Mouse (Mus musculus) mouse embryonic stem cell (cell line): ENCODE measurements around the gene Mctp2.

Source experiments
- in situ Hi-C, 2 experiments: fragments of 300-500 bp; cut with MboI; formaldehyde crosslinking; loops; 1 replicate in 1 of 2; 3 replicates in 1 of 2; pipeline ENCODE4 v1.14.3; 2019 to 2020; ENCODE audit warnings: low sequenced_read_pairs in 2 of 2, low pct_unique_long_range_greater_than_20kb in 1 of 2, mixed read lengths in 1 of 2; ENCODE audit not compliant: unreplicated experiment in 1 of 2

Gene Mctp2

DNA sequence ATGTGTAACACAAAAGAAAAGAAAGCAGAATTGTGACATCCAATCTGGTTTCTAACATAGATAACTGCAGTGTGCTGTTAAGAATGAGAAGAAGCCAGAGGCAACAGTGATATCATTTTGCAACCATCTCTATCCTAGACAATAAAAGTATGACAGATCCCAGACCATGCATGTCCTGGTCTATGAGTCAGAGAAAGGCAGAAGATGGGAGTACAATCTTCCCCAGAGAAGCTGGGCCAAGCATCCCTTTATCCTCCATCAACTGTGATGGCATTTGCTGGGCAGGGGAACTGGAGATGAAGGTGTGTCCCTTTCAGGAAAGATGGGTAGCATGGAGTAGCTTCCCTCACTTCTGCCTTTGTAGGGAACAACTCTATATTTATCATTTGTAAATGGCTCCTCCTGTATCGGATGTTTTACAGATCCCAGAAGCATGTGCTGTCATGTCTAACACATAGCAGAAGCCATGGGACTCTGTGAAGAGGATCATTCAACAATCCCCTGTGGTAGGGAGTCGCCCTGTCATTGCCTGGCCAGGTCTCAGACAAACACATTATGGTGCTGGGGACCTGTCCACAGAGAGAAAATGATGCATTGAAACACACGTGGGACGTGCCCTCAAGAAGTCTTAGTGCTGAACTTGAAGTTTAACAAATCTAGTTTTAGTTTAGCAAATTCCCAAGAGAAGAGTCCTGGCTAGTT lies 188.9 kb downstream of the Mctp2 start:
- in situ Hi-C loops, result no loop called here

DNA sequence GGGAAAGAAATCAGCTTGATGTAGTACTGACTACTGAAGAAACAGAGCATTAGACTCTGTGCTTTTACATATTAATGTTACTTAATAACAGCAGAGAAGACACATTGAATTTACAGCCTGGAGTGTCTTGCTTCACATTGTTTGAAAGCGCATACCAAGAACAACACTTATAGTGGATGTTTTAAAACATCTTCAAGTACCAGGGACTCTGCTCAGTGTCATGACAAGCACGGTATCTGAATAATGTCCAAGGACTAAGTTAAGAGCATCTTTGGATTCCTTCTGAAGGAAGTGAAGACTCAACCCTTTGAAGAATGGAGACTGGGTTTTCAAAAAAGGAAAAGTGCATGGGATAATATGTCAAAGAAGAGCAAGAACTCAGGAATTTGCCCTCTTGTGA lies 191.3 kb downstream of the Mctp2 start:
- in situ Hi-C loops, result no loop called here

DNA sequence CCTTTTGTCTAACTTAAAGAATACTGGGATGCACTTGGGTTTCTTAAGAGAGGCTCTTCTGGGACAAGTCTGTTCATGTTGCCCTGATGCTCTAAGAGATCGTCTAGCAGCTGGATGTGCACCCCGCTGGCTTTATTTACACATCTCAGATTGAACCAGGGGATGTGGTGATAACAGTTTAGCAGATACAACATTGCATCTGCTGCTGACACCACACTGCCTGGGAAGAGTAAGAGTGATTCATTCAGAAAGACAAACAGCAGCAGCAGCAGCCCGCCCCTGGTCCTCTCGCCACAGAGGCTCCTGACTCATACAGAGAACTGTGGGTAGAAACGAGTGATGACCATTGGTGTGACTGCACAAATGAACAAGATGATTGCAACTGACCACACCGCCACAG lies 195.8 kb downstream of the Mctp2 start:
- in situ Hi-C loops, result no loop called here

DNA sequence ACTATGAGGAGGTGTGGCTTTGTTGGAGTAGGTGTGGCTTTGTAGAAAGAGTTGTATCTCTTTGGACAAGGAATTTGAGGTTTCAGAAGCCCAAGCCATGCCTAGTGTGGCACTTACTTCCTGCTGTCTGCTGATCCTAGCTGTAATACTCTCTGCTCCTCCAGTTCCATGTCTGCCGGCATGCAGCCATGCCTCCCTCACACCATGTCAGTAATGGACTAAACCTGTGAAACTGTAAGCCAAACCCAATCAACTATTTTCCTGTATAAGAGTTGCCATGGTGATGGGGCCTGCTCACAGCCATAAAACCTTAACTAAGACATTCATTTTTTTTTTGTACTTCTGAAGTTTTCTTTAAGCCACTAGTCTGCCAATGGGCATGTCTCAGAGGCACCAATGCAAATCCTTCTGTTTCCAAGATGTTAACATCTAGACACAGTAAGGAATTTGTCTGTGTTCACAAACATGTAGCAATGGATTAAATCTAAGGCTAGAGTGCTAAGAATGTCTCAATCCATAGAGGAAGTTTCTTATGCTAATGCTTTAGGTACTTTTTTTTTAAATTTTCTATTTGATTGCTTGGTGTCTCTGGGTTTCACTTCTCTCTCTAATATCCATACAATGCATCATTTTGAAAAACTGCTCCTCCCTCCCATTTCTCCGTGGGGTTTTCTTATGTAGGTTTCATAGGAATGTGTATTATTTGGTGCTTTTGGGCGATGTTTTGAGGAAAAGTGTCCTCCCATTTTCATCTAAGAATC lies 197.6 kb downstream of the Mctp2 start:
- in situ Hi-C loops, result no loop called here

DNA sequence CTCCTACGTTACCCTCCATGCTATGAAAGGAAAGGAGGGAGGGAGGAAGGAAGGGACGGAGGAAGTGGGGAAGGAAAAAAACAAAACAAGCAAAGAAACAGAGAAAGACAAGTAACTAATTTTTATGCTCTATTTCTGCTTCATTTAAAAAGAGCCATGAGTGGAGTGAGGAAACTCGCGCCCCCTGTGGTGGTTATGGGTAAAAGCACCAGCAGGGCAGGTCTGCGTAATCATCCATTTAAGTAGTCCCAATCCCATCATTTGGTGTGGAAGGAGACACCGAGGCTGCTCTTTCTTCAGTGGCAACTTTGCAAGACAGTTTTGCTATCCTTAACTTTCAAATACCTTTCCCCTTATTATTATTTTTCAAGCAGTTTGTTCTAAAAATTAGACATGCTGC lies 202.2 kb downstream of the Mctp2 start:
- in situ Hi-C loops, result no loop called here

DNA sequence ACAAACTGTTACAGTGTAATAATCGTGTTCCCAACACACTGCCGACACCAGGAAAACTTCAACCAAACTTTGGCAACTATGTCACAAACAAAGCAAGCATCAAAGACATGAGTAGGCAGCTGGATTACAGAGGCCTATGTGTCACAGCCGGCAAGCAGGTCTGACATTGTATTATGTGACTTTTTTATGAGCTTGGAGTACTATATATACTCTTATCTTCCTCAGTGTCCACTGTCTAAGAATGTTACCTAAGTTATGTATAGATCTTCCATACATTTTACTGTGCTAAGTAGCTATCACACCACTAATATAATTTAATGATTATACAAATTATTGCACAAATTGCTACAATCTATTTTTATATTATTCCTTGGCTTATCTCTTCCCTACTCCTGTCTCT lies 202.8 kb downstream of the Mctp2 start:
- in situ Hi-C loops, result no loop called here

DNA sequence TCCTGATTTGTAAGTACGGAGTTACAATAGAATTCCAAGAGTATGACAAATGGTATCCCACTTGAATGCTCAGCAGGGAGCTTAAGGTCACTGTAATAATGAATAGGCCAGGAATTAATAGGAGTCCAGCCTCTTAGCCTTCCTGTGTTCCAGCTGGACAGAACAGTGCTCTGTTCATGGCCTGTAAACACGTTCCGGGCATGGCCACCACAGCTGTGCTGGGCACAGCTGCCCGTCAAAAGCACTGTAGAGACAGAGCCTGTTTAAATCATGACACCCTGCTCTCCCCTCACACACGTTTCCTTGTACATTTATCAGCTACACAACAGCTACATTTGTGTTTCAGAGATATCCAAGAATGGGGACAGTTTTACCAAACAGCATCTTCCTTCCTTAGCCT lies 205.7 kb downstream of the Mctp2 start:
- in situ Hi-C loops, result no loop called here

DNA sequence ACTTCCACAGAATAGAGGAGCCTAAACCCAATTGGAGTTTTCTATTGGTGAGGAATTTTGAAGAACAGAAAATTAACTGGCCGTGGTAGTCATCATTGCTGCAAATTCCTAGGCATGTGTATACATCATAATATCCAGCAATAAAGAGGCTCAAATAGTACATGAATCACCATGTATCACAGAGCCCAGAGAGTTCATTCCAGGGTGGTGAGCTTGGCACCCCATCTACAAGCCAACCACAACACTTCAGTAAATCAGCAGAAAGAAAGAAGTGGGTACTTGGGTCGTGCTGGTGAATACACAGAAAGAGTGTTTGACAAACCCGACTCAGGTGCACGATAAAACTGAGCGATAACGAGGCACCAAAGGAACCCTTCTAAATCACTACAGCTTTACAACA lies 207.8 kb downstream of the Mctp2 start:
- in situ Hi-C loops, result no loop called here

DNA sequence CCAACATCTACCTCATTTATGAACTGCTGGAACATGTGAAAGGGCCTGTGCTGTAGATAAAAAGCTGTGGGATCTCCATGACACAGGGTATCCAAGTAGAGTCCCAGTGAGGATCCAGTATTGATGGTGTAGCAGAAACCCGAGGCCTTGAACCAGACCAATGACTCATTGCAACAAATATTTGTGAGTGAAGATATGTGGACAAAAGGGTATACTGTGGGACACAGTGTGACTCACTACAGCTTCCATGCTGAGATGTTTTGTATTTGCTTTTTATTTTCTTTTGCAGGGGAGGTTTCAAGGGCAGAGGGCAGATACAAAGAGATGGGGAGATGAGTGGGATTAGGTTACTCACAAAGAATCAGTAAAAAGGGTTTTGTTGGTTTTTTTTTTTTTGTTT lies 209.4 kb downstream of the Mctp2 start:
- in situ Hi-C loops, result no loop called here

DNA sequence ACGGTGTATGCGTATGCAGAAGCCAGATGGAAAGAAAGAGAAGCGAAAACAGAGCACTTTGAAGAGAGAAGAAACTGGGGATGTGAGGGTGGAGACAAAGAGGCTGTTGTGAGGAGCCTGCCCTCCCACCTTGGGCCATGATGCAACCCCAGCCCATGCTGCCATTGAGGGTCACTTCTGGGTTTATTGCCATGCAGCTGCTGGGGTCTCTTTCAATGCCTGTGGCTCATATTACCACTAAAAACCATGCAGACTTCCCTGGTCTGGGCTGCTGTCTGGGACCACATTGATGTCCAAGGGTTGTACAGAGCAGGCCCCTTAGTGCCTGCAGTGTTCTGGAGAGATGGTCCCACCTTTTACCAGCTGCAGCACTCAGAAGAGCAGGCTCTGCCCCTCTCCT lies 210.0 kb downstream of the Mctp2 start:
- in situ Hi-C loops, result no loop called here

DNA sequence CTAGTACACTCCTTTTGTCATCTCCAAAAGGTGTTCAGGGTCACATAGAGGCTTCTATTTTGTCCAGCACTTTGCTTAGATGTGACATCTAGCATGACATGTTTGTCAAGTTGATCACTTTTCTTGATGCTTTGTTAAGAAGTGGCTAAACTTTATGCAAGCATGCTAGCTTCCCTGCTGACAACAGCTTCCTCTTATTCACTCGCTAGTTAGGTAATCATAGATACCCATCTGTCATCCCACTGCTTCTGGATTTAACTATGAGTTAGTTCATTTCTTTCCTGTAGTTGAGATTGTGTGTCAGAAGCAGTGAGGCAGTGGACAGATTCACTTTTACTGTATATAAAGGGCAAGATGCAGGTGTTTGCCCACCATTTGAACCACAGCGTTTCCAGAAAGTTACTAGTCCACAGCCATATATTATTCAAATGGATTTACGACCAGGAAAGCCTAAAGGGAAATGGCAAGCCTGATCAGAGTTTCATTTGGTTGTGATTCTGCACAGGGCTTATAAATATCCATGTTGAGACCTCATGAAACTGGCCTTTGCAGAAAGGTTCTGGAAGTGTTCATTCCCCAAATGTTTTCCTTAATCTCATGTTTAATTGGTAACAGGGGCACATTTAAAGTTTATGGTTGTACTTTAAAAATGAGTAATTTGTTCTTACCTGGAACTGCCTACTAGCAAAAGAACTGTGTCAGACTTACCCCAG lies 216.8 kb downstream of the Mctp2 start:
- in situ Hi-C loops, result no loop called here

DNA sequence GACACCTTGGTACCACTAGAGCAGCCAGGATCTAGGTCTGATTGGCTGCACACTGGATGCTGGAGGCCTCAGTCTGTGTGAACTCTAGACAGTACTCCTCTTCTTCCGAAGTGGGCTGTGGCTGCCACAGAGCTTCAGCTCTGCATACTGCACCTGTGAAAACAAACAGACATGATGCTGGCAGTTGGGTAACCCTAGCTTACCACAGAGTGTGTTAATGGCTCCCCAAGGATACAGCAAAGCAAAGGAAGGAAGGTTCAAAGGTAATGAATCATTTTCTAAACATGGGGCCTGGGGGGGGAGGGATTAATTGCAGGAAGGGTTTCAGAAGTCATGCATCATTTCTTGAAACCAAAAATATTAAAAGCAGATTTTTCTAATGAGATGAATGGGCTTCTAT lies 225.7 kb downstream of the Mctp2 start:
- in situ Hi-C loops, result no loop called here

DNA sequence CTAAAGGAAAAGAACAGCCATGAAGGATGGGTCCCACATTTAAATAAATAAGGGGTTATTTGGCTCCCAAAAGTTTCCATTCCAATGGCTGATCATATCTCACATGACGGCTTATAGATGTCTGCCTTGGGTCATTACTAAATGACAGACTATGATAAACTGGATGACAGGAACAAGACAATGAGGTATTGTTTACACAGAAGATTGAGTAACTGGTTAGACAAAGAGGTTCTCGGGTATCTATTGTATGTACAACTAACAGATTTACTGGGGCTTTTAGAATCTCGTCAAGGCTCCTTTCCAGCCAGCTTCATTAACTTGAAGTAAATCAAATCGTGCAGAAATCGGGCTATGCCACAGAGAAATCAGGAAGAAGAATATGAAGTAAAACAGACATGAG lies 227.5 kb downstream of the Mctp2 start:
- in situ Hi-C loops, result no loop called here

DNA sequence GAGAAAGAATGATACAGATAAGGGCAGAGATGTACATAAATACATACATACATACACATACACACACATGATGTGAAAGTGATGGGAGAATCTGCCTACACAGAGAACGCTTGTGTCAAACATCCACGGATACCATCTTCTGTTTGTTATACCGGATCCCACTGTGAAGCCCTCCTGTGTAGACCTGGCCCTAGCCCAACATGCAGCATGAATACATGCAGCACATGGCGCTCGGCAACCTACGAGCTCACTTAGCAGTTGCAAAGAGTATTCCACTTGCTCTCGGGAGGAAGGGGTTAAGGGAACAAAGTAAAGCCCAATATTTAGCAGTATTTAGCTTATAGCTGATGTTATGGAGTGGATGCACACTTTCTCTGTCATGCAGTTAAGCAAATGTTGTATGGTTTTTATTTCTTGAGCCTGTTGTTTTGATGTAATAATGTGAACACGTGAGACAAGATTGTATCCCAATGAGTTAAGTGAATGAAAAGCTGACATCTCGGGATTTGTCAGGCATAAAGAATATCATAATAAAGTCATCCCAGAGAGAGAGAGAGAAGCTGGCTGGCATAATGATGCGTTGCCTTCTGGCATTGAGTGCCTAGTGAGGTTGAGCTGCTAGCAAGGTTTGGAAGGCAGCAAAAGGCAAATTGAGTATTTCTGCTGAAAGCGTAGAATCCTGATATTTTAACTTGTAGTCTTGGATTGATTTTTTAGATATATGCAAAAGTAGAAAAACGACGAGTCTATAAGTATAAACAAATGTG lies 234.8 kb downstream of the Mctp2 start:
- in situ Hi-C loops, result no loop called here

DNA sequence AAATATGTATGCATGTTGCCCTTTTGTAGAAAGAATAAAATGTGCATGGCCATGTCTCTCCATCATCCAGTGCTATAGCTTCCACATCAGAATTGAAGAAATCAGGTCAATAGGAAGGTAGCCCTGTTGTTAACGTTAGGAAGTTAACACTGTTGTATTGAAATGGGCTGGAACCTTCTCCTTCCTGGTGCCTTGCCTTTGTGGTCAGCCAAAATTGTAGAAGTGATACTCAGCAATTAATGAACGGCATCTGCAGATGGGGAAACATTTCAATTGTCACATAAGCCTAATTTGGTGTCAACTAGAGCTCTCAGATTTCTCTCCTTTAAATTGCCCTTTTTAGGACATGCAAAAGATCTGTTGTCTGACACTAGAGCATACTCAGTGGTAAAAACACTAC lies 238.0 kb downstream of the Mctp2 start:
- in situ Hi-C loops, result no loop called here

DNA sequence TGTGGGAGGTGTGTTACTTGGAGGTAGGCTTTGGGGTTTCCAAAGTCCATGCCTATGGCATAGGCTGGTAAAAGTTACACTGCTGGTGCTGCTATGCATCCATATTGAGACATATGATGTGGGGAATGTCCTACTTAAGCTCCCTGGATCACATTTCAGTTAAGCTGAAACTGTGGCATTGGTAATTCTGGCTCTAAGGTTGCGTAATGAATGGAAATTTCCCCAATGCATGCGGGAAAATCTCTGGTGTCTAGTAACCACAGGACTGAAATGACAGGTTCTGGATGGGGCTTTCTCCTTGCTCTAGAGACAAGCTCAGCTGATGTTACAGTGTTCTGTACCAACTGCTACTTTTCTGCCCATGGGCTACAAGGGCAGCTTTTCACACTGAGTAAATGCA lies 240.1 kb downstream of the Mctp2 start:
- in situ Hi-C loops, result no loop called here

DNA sequence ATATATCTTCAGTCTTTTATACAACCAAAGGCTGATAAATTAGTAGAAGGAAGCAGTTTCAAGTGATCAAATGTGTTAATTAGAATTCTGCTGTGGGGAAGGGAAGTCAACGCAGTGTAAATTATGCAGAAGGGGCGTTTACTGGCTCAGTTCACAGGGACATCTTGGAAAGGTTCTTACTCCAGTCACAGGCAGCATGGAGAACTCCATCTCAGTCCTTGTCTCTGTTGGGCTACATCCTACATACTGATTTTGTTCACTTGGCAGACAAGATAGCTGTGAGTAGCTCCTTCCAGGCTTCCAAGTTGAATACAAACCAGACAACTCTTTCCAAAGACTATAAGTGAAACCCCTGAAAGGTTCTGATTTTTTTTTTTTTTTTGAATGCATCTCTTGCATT lies 254.6 kb downstream of the Mctp2 start:
- in situ Hi-C loops, result no loop called here

DNA sequence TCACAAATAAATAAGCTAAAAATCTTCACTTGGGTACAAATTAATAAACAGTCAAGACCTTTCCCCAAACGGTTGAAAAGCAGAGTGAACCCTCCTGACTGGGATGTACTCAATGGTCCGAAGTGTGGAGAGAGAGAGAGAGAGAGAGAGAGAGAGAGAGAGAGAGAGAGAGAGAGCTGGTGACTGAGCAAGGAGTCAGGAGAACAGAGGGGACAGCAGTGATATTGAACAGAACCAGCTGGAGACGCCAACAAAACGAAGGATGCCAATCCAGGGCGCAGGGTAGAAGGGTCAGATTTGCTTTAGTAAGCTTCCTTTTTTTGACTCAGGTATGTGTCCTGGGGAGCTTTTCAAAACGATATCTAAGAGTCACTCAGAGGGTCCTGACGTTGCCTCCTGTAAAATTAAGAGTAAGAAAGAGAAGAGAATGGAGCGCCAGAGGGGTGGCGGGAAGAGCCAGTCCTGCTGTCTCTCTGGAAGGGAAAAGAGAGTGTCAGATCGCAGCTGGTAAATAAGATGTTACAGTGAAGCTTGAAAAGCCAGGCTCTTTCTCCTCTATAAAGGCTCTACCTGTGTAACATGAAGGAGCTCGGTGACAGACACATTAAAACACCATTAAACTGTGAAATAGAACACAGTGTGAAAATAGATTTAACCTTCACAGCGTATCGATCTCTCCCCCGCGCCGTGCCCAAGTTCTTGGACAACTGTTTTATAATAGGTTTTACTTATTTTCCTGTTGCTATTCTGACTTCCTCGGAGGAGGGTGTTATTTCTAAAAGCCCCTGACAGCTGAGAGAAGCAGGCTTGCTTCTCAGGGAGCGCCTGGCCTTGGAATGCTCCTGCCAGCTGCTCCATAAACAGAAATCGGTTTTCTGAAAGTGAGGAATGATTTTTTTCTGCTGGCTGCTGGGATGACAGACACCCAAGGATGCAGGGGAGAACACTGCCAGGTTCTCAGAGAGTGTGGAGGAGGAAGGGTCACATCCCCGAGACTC lies 258.5 kb downstream of the Mctp2 start:
- in situ Hi-C loops, result no loop called here
